Mouse (Mus musculus) thymus, adult 2 months (tissue): ENCODE measurements around the gene Eif4a3. TPM values are rescaled to one million over a fixed set of nuclear protein-coding genes. Genes with fewer than 3 reads are reported as not detected.
A peak's percentile ranks its signal among the peaks of the same experiment; 100 is the strongest.
"Not testable (repeated sequence)": the region's sequence is repeated elsewhere in the genome, so short reads cannot be mapped to it uniquely, and the experiment has no call there.

Source experiments
- DNase-seq: peaks from one replicate; pipeline ENCODE4 v3.0.0; 2021
- H3K27ac ChIP-seq: fragments of 200-500 bp; 2 replicates; pipeline ENCODE4 v1.5.1; 2012; ENCODE audit warnings: low read length, control low read depth; ENCODE audit not compliant: control insufficient read depth, insufficient read depth
- H3K27me3 ChIP-seq: fragments of 200-500 bp; 2 replicates; pipeline ENCODE4 v1.6.1; 2012; ENCODE audit warnings: mild to moderate bottlenecking, low read length, moderate library complexity, mixed read lengths; ENCODE audit not compliant: control insufficient read depth, insufficient read depth
- H3K36me3 ChIP-seq: fragments of 200-500 bp; 2 replicates; pipeline ENCODE4 v1.6.1; 2012; ENCODE audit warnings: mild to moderate bottlenecking, low read length, moderate library complexity; ENCODE audit not compliant: control insufficient read depth, insufficient read depth
- H3K4me1 ChIP-seq: fragments of 200-500 bp; replicated peaks from 2 replicates; pipeline ENCODE4 v1.6.1; 2012; ENCODE audit warnings: low read length; ENCODE audit not compliant: control insufficient read depth, insufficient read depth
- H3K4me3 ChIP-seq: fragments of 200-500 bp; 2 replicates; pipeline ENCODE4 v1.5.1; 2012; ENCODE audit warnings: mild to moderate bottlenecking, low read length, control low read depth, moderate library complexity; ENCODE audit not compliant: control insufficient read depth, insufficient read depth
- CTCF ChIP-seq: fragments of 200-500 bp; IDR thresholded peaks from 2 replicates; pipeline ENCODE4 v1.5.1; 2012; ENCODE audit warnings: mild to moderate bottlenecking, control low read depth, low read length, moderate library complexity, borderline replicate concordance; ENCODE audit not compliant: control insufficient read depth, poor library complexity, insufficient read depth; ENCODE audit errors: extremely low read depth
- POLR2A ChIP-seq: fragments of 200-500 bp; IDR thresholded peaks from 2 replicates; pipeline ENCODE4 v1.6.1; 2012; ENCODE audit warnings: mild to moderate bottlenecking, low read length, control low read depth, moderate library complexity; ENCODE audit not compliant: control insufficient read depth, poor library complexity, insufficient read depth; ENCODE audit errors: extremely low read depth
- WGBS: fragments of 180-500 bp; shearing (Covaris S2); methylation state at CpG from one replicate; pipeline ENCODE4 v1.1.7; 2018; 5-methylcytosine and 5-hydroxymethylcytosine counted together
- polyA plus RNA-seq: library from polyadenylated mRNA; depleted of rRNA; stranded (reverse); fragments of >200 nt; gene quantifications from 2 replicates; pipeline ENCODE4 v1.2.3, GENCODE M21; 2012

The Eif4a3 gene
- polyA plus RNA-seq, 1 experiment: 178 TPM

DNA sequence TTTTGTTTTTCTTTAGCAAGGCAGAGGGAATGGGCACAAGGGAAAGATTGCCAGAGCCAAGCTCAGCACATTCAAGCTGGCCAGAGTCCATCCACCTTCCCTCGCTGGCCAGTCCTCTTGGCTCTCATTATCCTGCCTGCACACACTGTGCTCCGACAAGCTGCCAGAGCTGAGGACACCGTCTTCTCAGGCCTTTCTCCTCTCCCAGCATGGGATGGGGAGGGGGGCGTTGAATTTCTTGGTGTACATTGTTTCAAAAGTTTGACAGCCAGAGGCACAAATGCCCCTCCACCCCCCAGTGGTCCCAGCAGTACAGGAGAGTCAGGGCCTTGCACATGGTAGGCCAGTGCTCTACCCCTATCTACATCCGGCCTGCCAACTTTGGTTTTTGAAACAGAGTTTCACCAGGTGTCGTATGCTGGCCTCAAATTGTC is 32.6 kb downstream of the Eif4a3 start:
- H3K36me3 ChIP-seq: no peaks in the 10 kb centered on the region
- no peaks in the 10 kb centered on the region for H3K27me3 ChIP-seq
- no peak overlapping the region for H3K4me3 ChIP-seq
- DNase-seq: no peak
- 68% methylated on average over 6 of the region's 6 CpGs for WGBS
- TF ChIP-seq CTCF (no peak), POLR2A (no peak)
- peaks cover 15% of the 10 kb centered on the region for H3K4me1 ChIP-seq
- H3K27ac ChIP-seq: no peak overlapping the region

DNA sequence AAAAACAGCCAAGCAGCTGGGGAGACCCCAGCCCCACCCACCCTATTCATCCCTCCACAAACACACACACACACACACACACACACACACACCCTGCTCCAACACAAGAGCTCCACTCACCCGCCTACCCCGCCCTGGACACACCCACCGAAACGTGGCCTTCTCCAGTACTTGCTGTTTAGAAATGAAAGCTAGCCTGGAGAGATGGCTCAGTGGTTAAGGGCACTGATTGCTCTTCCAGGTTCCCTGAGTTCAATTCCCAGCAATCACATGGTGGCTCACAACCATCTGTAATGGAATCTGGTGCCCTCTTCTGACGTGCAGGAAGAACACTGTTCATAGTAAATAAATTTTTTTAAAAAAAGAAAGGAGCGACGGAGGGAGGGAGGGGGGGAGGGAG is 34.1 kb downstream of the Eif4a3 start:
- DNase-seq: no peak
- Histone ChIP-seq H3K4me1 (peaks cover 17% of the 10 kb centered on the region), H3K36me3 (no peaks in the 10 kb centered on the region), H3K27ac (no peak overlapping the region), H3K27me3 (no peaks in the 10 kb centered on the region), H3K4me3 (no peak overlapping the region)
- WGBS: 94% methylated on average over 7 of the region's 7 CpGs
- TF ChIP-seq CTCF: no peak
- TF ChIP-seq POLR2A: no peak

- no peak overlapping the region for H3K27ac ChIP-seq
- H3K27me3 ChIP-seq: no peaks in the 10 kb centered on the region
- WGBS: 91% methylated on average over 13 of the region's 13 CpGs
- H3K4me1 ChIP-seq: peaks cover 17% of the 10 kb centered on the region
- DNase-seq: no peak
- no peaks in the 10 kb centered on the region for H3K36me3 ChIP-seq
- H3K4me3 ChIP-seq: no peak overlapping the region
- no peak for TF ChIP-seq CTCF
- TF ChIP-seq POLR2A: no peak
These were observed 35.5 kb downstream of the Eif4a3 start for GRCm38 (mm10) chr11:119264413-119264812.

- no peak overlapping the region for H3K4me3 ChIP-seq
- no peak overlapping the region for H3K27ac ChIP-seq
- H3K4me1 ChIP-seq: peaks cover 7% of the 10 kb centered on the region; the same call in 1 of the 2 replicates
- DNase-seq: no peak
- no peaks in the 10 kb centered on the region for H3K36me3 ChIP-seq
- WGBS: 92% methylated on average over 8 of the region's 8 CpGs
- TF ChIP-seq POLR2A (no peak), CTCF (no peak)
- no peaks in the 10 kb centered on the region for H3K27me3 ChIP-seq
These were observed 39.9 kb downstream of the Eif4a3 start for GRCm38 (mm10) chr11:119259977-119260376.

- 71% methylated on average over 23 of the region's 23 CpGs for WGBS
- no peaks in the 10 kb centered on the region for H3K27me3 ChIP-seq
- DNase-seq: peak; percentile 41
- TF ChIP-seq CTCF (no peak), POLR2A (no peak)
- peaks cover 7% of the 10 kb centered on the region; the same call in 1 of the 2 replicates for H3K4me1 ChIP-seq
- peak overlapping the region; percentile 44 for H3K4me3 ChIP-seq
- peak overlapping the region; percentile 46 for H3K27ac ChIP-seq
- no peaks in the 10 kb centered on the region for H3K36me3 ChIP-seq
These were observed 41.1 kb downstream of the Eif4a3 start for GRCm38 (mm10) chr11:119258572-119259322.

- Histone ChIP-seq H3K27me3 (no peaks in the 10 kb centered on the region), H3K4me1 (peaks cover 7% of the 10 kb centered on the region), H3K4me3 (0 out of 2 replicates have a peak overlapping the region, but pooled peaks have one; percentile 44), H3K27ac (no peak overlapping the region), H3K36me3 (no peaks in the 10 kb centered on the region)
- 68% methylated on average over 9 of the region's 9 CpGs for WGBS
- DNase-seq: no peak
- no peak for TF ChIP-seq POLR2A
- no peak for TF ChIP-seq CTCF
These were observed 41.7 kb downstream of the Eif4a3 start for GRCm38 (mm10) chr11:119258216-119258571.

DNA sequence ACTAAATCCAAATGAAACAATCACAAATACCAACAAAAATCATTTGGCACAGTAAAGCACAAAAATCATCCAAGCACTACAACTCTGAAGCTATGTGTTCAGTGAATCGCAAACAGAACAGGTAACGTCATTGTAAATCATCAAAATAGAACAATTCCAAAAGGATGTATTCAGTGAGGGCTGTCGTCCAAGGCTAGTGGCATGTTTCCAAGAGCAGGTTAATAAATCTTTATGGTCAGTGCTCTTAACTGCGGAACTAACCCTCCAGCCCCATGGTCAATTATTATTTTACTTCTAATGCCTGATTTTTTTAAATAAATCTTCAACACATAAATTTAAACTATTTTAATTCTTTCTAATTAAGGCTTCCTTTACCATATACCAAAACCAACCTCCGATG is 43.3 kb downstream of the Eif4a3 start:
- WGBS: 98% methylated on average over 5 of the region's 5 CpGs
- peaks cover 19% of the 10 kb centered on the region for H3K4me1 ChIP-seq
- not testable (repeated sequence) for H3K27ac ChIP-seq, H3K4me3 ChIP-seq, H3K27me3 ChIP-seq, H3K36me3 ChIP-seq, DNase-seq
